Mouse (Mus musculus) fat pad, adult 2 months (tissue): Measurements from ENCODE around the gene Sec63.

ENCODE experiments used
- DNase-seq: peaks from one replicate; pipeline ENCODE4 v3.0.0-alpha.2; 2011; ENCODE audit warnings: low read depth, low spot score; ENCODE audit errors: extremely low read depth

Gene Sec63

DNA sequence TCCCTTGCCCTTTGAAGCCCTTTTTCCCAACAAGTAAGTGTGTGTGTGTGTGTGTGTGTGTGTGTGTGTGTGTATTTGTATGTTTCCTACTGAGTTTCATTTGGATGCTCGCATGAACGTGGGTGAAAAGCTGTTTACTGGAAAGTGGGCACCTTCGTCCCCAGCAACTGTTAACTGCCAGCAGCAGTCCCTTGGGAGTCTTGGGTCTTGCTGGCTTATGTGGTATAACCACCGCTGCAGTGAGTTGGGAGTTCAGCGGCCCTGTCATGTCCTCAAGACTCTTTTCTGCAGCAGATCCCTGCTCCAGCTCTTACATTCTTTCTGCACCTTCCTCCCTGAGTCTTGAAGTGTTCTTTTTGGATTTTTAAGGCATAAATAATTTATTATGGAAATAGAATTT is 65.9 kb downstream of the Sec63 start:
- no peak for DNase-seq

DNA sequence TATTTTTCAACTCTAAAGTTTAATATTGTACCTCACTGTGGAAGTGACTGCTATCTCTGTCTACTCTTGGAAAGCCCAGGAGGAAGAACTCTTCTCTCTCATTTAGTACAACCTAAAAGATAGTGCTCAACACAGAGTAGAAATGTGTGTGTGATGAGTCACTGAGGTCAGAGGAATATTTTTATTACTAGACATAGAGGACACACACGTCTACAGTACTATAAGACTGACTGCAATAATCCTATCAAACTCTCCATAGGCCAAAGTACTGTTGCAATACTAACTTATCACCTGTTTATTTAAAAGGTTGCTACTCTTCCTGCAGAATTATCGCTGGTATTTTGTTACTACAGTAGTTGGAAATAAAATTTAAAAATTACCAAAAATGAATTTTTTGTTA is 68.7 kb downstream of the Sec63 start:
- no peak for DNase-seq

DNA sequence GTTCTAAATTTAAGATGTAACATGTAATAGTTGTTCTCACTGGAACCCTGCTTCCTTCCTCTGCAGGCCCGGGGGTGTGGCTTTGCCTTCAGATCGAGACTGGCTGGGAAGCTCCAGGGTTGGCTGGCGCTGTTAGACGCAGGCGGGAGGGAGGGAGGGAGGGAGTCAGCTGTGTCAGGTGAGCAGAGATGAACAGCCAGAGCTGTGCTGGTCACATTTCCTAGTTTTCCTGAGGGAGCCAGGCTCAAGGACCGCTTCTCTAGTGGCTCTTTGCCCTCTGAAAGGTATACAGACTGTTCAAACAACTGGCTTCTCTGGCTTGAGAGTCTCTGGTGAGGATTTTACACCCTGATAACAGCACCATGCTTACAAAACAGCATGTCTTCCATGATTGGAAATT is 69.1 kb downstream of the Sec63 start:
- DNase-seq: no peak

DNA sequence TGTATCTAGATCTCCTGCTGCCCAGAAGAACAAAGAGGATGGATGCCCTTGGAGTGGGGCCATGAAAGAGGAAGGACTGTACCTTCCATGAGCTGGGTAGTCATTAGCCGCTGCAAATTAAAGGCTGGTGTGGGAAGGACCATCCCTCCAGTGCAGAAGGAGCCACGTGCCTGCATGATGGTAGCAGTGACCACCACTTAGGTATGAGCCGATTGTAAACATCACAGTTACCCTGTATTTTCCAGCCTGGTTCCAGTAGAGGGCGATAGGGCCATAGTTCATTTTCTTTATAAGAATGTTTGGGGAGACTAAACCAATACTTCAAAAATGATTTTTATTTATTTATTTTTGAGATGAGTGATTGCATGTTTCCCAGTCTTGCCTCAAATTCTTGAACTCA is 71.4 kb downstream of the Sec63 start:
- DNase-seq: no peak

DNA sequence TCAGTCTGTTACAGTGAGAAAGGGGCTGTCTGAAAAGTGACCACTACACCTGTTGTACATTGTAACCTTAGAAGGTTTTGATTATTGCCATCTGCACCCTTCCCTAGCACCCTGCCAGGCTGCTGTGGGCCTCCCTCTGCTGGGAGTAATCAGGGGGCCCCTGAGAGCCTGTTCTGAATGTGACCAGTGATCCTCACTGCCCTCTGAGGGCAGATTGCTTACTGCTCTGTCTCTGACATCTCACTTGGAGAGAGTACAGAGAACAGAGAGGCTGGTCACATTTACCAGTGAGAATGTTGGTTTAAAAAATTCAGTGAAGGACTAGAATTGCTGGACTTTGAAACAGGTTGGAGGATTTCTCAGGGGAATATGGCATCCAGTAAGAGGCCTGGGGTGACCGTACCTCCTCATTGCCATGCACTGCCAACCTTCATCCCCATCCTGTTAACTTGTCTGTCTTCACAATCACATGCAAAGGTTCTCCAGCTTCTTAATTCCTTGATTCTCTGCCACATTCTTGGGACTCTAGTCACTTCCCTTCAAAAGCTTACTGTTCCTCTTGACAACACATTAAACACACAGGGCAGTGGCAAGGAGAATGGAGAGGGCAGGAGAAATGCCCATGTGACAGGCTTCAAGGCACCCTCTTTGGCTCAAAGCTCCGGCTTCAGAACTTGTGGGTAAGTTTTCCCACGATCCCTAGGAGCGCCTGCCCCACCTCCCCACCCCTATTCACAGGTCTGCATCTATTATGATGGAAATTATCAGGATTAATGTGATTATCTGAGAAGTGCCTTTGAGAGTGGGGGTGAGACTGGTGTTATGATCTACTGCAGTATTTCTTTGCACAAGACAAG is 72.8 kb downstream of the Sec63 start:
- DNase-seq: no peak

DNA sequence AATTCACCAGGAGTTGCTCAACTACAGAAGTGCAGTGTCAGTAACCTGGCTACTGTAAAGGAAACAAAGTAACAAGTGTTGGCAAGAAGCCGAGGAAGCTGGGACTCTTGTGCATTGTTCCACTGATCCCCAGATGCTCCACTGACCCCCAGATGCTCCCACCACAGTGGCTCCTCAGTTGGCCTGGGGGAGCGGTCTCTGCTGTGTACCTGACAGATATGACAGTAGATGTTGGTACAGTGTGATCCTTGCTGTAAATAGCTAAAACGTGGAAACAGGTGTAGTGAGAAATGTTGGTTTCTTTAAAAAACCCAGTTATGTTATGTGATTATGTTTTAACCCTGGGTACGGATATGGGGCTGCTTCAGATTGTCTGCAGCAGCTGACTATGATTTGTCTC is 76.8 kb downstream of the Sec63 start:
- DNase-seq: no peak

DNA sequence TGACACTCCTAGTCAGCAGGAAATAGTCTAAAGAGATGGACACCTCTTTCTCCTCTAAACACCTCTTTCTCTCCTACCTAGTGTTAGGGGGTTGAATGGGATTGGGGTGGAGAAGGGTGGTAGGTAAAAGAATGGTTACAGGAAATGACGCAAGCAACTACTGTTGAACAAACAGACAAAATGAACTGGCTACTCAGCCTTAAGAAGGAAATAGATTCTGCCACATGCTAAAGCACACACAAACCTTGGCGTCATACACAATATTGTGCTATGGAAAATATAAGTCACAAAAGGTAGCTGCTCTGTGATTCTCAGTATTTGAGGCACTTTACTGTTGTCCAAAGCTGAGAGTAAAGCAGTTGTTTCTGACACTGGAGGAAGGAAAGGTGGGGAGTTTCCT is 77.4 kb downstream of the Sec63 start:
- DNase-seq: no peak

DNA sequence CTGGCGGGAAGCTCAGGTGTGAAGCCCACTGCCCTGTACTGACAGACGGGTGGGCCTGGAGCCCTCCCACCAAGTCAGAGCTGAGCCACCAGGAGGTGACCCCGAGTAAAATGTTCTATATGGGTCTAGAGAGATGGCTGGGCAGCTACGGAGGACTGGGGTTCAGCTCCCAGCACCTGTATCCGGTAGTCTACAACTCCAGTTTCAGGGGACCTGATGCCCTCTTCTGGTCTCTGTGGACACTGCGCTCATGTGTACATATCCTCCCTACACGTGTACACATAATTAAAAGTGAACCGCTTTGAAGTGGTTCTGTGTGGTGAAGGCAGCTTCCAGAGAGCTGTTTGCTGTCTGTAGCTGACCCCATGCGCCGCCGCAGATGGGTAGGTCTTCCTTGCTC is 78.7 kb downstream of the Sec63 start:
- DNase-seq: no peak

DNA sequence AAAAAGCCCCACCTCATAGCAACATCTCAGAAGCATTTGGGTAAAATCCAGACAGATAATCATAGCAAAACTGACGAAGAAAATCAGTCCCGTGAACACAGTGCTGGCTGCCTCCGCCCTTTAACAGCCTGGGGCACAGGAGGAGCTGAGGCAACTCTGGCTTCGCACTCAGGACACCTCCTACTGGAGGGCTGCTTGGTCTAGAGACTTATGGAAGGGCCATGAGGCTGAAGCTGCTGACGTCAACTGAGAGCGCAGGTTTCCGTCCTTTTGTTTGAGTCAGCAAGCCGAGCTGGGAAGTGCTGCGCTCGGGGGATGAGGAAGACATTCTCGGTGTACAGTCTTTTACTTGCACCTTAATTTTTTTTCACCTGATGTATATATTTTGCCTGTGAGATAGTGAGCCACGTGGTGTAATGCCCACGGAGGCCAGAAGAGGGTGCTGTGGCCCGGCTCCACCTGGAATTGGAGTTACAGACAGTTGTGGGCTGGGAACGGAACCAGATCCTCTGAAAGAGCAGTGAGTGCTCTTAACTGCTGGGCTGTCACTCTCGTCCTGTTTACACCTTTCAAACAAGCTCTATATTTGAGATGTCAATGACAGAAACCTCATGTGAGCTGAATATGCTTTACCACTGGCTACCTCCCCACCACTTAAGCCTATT is 80.4 kb downstream of the Sec63 start:
- no peak for DNase-seq

DNA sequence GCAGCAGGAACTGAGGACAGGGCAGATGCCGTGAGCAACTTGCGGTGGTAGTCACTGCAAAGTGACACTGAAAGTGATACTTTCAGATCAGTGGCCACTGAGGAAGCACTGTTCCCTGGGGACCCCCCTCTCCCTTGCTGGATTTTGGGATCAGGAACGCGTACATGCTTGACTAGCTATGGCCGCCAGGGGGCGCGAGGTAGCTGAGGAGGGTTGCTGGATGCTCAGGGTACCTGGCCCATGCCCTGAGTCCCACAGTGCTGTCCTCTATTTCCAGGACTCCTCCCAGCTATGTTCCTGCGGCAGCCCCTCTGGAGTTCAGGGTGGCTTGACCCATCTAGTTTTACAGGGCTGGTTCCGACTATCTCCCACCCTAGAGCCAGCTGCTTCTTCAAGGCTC is 81.1 kb downstream of the Sec63 start:
- no peak for DNase-seq

DNA sequence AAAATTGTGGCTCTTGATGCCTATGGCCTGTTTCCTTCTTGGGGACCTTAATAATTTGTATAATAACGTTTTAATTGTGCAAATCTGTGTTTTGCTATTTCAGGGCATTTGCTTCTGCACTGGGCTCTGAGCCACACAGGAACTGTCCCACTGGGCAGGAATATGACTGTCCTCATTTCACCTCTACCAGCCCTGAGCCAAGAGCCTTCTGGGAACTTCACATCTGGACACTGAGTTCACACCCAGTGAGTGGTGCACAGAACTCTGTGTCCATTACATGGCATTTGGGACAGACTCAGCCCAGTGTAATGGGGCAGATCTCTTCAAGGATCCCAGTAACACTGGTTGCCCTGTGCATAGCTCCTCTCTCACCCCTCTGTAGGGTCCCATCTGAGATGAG is 82.1 kb downstream of the Sec63 start:
- DNase-seq: no peak

DNA sequence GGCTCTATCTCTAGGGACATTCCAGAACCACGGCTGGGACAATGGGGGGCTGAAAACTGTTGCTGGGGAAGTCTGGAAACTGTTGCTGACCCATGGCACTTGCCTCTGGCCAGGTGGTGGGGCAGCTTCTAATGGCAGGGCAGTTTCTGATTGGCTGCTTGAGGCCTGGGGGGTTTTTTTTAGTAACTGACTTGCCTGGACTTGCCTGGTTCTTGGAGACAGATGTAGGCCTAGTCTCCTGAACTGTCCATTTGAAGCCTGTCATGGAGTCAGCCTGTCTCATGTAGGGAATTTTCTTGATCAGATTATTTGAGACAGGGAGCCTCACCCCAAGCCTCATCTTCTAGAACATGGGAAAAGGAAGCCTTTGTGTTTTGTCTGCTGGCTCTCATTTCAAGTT is 84.2 kb downstream of the Sec63 start:
- no peak for DNase-seq

DNA sequence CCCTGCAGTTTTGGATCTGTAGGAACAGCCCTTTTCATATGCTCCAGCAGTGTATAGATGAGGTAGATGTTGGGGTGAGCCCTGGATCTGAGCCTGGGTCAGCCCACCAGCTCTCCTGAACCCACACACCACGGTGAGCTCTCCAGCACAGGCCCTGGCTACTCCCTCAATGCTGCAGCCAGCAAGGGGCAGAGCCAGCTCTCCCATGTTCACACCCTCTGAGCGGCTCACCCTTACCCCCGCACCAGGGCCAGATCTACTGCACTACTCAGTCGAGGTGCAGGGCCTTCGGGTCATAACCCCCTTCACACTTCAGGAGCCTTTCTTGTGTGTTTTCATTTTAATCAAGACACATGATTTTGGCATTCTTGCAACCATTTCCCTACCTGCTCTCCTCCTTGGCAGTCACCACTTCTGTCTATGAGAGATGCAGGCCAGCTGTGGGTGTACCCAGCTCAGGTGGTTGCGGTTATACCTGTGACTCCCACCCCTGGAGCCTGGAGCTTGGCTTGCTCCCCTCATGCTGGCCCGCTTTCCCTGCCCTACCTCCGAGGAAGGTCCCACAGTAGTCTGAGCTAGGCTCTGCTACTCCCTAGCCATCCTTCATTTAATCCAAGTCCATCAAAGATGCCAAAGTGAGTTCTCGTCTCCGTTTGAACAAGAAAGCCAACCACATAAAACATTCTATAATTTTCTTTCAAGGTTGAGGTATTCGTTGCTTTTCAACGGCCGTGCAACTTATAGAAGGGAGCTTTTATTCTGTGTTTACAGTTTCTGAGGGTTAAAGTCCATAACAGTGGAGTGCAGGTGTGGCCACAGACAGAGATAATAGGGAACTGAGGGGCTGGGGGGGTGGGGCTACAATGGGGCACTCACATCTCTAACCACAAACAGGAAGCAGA is 87.1 kb downstream of the Sec63 start:
- DNase-seq: no peak

DNA sequence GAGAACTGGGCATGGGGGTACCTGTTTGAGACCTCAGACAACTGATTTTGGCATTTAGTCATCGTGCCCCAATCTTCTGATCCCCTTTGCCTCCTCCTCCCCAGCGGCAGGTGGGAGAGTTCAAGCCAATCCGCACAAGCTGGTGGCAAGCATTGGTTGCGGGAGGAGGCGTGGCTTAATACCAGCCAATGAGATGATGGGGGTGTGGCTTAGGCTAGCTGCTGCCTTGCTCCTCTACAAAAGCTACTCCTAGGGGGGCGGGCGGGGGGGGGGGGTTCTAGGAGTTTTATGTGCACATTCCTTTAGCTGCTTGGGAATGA is 87.7 kb downstream of the Sec63 start:
- no peak for DNase-seq

DNA sequence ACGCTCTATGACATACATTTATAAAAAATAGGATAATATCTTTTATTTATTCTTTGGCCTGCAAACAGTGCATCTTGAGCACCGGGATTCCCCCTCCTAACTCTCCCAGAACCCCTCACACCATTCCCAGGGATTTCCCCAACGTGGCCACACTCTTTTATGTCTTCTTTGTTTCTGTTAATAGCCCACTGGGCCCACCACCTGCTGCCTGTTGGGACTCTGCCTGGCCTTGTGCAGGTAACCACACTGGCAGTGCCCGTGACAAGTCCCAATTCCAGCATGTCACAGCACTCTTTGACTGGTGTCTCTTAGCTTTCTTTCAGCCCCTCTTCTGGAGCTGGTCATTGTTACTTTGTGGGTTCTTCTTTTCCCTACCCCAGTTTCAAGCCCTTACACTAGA is 93.5 kb downstream of the Sec63 start:
- DNase-seq: no peak

DNA sequence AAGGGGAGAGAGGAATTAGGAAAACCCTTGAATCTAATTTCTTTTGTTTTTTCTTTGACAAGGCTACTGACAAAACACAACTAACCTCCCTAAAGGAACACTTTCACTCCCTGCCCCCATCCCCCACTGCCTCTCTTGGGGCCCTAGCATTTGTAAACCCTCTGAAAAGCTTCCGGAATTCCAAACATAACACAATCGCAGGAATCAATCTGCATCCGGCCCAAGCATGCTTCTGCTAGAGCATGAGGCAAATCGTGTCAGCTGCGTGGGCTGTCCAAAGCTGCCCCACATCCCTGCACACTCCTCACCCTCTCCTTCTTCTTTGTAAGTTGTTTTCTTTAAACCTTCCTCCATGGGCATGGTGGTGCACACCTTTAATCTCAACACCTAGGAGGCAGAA is 94.0 kb downstream of the Sec63 start:
- DNase-seq: no peak

DNA sequence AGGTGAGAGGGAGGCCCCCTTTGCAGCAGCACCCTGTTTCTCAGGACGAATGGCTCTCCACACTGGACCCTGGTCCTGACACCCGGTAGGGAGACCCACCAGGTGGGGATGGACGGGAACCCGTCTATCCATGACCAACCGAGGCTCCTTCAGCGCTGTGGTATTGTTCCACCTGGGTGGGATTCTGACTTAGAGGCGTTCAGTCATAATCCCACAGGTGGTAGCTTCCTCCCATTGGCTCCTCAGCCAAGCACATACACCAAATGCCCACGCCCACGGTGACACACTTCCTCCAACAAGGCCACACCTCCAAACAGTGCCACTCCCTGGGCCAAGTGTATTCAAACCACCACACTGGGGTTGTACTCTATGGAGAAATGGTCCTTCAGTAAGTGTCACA is 95.3 kb downstream of the Sec63 start:
- DNase-seq: no peak

DNA sequence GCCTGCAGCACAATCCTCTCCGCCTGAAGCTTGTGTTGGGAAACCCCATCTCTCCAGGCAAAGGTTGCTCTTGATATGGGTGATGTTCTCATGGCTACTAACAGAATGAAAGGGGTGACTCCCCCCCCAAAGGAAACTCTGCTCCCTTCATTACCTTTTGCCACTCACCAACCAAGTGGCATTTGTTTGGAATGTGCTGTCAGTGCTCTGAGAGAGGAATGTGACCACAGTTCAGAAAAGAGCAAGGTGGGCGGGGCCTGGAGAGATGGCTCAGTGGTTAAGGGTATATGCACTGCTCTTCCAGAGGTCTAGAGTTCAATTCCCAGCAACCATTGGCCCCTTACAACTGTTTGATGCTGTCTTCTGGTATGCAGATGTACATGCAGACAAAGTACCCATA is 95.7 kb downstream of the Sec63 start:
- no peak for DNase-seq

DNA sequence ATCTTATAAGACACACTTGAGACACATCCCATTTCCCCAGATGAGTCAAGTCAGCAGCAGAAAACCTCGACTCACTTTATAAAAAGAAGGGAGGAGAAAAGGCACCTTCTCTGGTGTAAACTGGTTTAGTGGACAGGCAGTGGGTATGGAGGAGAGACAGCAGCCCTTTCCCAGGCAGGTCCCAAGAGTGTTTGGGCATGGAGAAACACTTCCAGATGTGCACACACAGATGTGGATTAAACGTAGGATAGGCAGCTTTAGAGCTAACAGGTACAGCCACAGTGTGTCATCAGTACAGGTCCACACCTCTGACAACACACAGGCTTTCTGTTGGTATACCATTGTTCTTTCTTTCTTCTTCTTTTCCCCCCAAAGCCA is 98.5 kb downstream of the Sec63 start:
- no peak for DNase-seq

DNA sequence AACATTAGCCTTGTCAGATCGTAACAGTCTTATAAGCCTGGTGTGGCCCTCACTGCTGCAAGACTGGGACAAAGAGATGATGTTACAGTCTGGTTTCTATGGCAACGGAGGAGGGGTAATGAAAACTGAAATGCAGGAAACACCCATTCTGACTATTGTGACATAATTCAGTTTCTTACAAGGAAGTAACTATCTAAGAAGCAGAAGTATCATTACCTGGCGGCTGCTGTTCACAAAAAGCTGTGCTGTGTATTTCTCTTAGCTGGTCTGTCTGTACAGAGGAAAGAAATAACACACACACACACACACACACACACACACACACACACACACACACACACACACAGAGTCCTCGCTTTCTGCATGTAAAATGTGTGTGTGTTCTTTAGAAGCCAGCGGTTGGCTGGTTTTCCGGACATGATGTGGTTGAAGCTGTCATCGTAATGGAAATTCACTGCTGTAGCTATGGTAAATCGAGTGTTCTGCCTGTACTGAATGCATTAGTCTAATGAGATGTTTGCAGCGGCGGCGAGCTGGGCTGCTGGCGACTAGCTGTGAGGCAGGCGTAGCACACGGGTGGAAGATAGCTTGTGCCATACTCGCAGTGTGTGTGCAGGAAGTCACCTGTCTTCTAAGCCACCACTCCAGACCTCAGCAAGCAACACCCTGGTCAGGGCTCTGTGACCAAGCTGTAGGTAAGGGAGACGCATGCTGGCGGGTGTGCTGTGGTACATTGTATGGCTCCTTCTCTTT is 99.0 kb downstream of the Sec63 start, which contains the start of gene Scml4:
Scml4 (plus strand) TSS at position 212 of the 753 bp plus-strand sequence.
- no peak for DNase-seq

DNA sequence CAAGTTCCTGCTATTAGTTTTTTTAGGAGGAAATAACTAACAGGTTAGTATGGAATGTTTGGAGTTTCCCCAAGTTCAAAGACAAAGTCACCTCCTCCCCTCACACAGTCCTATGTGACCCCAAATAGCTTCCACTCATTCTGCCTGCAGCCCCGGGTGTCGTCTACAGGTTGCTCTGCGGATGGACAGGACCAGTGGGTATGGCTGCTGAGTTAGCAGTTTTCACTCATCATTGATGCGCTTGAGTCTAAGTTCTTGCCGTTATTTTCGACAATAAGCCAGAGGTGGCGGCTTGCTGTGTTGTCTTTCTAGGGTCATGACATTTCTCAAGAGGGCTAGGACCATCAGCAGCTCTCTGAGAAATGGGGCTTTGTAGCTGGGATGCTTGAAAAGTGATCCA is 100.2 kb downstream of the Sec63 start:
- DNase-seq: no peak
